Mouse (Mus musculus) bone marrow, adult 2 months (tissue): ENCODE results near the gene Kcnh4.

Experiments
- CTCF ChIP-seq: fragments of 200-500 bp; IDR thresholded peaks from 2 replicates; pipeline ENCODE4 v1.5.1; 2011; ENCODE audit warnings: low read length, control low read depth; ENCODE audit not compliant: control insufficient read depth, insufficient read depth
- POLR2A ChIP-seq: fragments of 200-500 bp; IDR thresholded peaks from 2 replicates; pipeline ENCODE4 v1.6.1; 2011; ENCODE audit warnings: low read depth, mild to moderate bottlenecking, control low read depth, low read length, borderline replicate concordance; ENCODE audit not compliant: control insufficient read depth

DNA sequence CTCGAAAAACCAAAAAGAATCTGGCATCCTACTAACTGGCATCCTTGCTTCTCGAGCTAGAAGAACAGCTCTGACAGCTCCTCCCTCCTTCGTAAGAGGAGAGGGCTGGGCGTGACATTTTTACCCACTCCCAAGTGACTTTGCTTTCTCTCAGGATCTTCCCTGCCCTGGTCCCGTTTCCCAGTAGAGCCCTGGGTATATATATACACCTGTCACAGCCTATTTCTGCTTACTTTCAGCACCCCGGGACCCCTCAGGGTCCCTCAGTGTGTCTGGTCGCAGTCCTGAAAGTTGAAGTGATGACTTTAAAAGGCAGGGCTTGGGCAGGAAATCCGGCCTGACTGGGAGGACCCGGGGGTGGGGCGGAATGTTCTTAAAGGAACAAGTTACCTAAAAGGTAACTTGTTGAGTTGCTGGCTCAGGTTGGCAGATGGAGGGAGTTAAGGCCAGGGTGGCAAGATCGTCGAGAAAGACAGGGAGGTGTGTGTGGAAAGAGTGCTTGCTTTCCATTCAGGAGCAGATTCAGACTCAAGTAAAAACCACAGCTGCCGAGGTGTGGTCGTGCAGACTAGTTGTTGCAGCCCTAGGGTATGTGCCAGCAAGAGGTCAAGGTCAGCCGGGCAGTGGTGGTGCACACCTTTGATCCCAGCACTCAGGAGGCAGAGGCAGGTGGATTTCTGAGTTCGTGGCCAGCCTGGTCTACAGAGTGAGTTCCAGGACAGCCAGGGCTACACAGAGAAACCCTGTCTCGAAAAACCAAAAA, 11.1 kb upstream of the Kcnh4 start, which contains the start of gene Ghdc:
- TF ChIP-seq POLR2A (no peak), CTCF (no peak)
